Mouse (Mus musculus): ENCODE data around the gene Gm49405.

DNA sequence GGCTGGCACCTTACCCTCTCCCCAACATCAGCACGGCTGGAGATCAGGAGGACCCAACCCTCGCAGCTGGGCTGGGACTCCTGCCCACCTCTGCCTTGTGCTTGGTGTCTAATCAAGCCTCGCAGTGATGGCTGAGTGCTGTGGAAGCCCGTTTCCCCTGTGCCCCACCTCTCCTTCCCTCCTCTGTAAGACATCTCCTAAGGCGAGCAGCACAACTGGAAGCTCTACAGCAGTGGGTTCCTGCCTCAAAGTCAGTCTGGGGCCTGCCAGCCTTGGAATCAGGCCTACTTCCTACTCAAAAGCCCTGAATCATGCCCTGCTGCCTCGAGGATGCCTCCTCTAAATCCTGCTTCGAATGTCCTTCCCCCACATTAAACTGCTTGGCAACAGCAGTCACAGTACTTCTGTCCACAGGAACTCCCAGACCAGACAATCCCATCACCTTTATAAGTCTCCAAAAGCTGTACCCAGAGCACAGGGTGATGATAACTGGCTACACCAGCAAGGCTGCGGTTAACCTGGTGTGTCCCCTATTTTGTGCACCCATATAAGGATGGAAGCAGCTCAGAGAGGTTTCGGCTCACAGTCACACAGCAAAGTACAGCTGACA, 1.2 kb upstream of the Gm49405 start:
- TF ChIP-seq CTCF (IDR thresholded peaks at IDR 0.05; ENCODE audit: extremely low read depth, insufficient read depth, low read length) (no peak), POLR2A (IDR thresholded peaks at IDR 0.05; ENCODE audit: extremely low read depth, insufficient read depth, low read length) (no peak)

Measured in cortical plate, adult 2 months (tissue).